Mouse (Mus musculus) forebrain, embryonic 15.5 days (tissue): Measurements from ENCODE around the gene Prrx1. TPM values are rescaled to one million over a fixed set of nuclear protein-coding genes. Genes with fewer than 3 reads are reported as not detected.

Experiments
- ATAC-seq: fragments of 200-750 bp; cut with Nextera tagmentation; replicated peaks from 2 replicates; pipeline ENCODE4 v1.8.0; 2017; ENCODE audit warnings: mild to moderate bottlenecking, moderate TSS enrichment, moderate library complexity
- H3K27ac ChIP-seq: fragments of 300-500 bp; sonication (generic); replicated peaks from 2 replicates; pipeline ENCODE4 v1.5.1; 2015; ENCODE audit warnings: mild to moderate bottlenecking, inconsistent platforms
- H3K27me3 ChIP-seq: fragments of 300-500 bp; sonication (generic); 2 replicates; pipeline ENCODE4 v1.6.1; 2015; ENCODE audit warnings: inconsistent platforms
- H3K36me3 ChIP-seq: fragments of 300-500 bp; sonication (generic); 2 replicates; pipeline ENCODE4 v1.6.1; 2015; ENCODE audit warnings: mild to moderate bottlenecking, inconsistent platforms
- H3K4me1 ChIP-seq: fragments of 300-500 bp; sonication (generic); 2 replicates; pipeline ENCODE4 v1.6.1; 2015; ENCODE audit warnings: inconsistent platforms
- H3K4me2 ChIP-seq: fragments of 300-500 bp; sonication (generic); replicated peaks from 2 replicates; pipeline ENCODE4 v1.6.1; 2015; ENCODE audit warnings: mild to moderate bottlenecking, inconsistent platforms
- H3K4me3 ChIP-seq: fragments of 300-500 bp; sonication (generic); 2 replicates; pipeline ENCODE4 v1.5.1; 2015; ENCODE audit warnings: mild to moderate bottlenecking, inconsistent platforms
- H3K9ac ChIP-seq: fragments of 300-500 bp; sonication (generic); replicated peaks from 2 replicates; pipeline ENCODE4 v1.6.1; 2015; ENCODE audit warnings: mild to moderate bottlenecking, inconsistent platforms
- H3K9me3 ChIP-seq: fragments of 300-500 bp; sonication (generic); 2 replicates; pipeline ENCODE4 v1.6.1; 2016; ENCODE audit warnings: inconsistent platforms
- whole genome bisulfite sequencing: fragments of 180-500 bp; shearing (Covaris S2); methylation state at CpG from one replicate; pipeline ENCODE4 v1.1.7; 2015; ENCODE audit warnings: mixed read lengths; 5-methylcytosine and 5-hydroxymethylcytosine counted together
- polyA plus RNA-seq: library from polyadenylated mRNA; unstranded; fragments of >200 nt; fragmentation: Nextera tagmentation; extraction: Ambion mirVana; gene quantifications from 2 replicates; pipeline ENCODE4 v1.2.1, GENCODE M21; 2015

Gene Prrx1
- 3.7 and 4.0 TPM in 2 replicates for polyA plus RNA-seq

DNA sequence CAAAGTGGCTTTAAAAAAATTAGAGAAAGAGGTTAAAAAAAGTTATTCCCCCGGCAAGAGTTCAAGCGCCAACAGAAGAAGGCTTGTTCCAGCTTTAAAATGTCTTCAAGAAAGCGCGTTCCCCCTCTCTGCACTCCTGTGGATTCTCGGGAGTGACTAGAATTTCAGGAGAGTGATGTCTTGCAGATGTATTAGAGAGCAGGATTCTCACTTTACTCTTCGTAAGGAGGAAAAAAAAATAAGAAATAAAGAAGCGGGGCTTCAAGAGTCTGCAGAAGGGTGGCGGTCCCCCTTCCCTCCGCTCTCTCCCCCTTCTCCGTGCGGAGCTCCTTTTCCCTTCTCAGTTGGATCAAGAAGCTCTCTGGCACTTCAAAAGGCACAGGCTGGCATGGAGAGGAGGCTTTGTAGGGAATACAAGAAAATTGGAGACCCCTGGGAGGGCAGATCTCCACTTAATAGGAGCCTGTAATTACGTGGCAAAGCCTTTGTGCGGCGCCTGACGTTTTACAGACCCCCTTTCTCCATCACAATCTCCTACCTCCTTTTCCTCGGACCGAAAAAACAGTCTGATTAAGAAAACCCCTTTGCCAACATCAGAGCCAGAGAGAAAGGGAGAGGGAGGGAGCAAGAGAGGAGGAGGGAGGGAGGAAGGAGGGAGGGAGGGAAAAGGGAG, at the start of gene Prrx1:
Prrx1 (minus strand) TSS at position 610 of the 673 bp plus-strand sequence.
- Histone ChIP-seq H3K9me3 (no peaks in the 10 kb centered on the region), H3K4me2 (peak within 1 kb of the TSS; percentile 95), H3K27me3 (peaks cover 32% of the 10 kb centered on the region; the same call in 1 of the 2 replicates), H3K9ac (peak within 1 kb of the TSS; percentile 46), H3K36me3 (no peaks in the 10 kb centered on the region), H3K27ac (0 out of 2 replicates have a peak within 1 kb of the TSS, but pooled peaks have one; percentile 33), H3K4me3 (peak within 1 kb of the TSS; percentile 50), H3K4me1 (peaks cover 47% of the 10 kb centered on the region)
- WGBS = under 1% methylated on average over 17 of the region's 17 CpGs
- ATAC-seq = peak; percentile 67

DNA sequence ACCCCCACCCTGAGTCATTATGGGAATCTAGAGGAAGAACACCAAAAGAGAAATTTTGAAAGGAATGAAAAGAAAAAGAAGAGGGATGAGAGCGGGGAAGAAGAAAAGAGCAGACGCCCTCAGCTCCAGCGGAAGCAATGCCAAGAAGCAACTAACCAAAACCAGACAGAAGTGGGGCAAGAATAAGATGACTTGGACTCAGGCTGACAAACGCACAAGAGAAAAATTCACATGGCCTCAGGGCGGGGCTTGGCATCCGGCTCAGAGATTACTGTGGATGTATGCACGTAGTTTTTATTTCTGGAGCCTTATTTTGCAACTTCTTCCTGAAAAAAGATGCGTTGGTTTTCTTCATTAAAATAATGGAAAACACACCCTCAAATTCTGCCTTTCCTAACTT, 48.7 kb upstream of the Prrx1 start:
- Histone ChIP-seq H3K9ac (no peak overlapping the region), H3K4me3 (no peak overlapping the region), H3K27me3 (no peaks in the 10 kb centered on the region), H3K9me3 (no peaks in the 10 kb centered on the region), H3K36me3 (no peaks in the 10 kb centered on the region), H3K4me1 (no peaks in the 10 kb centered on the region), H3K27ac (no peak overlapping the region), H3K4me2 (no peak overlapping the region)
- no peak for ATAC-seq
- WGBS = 62% methylated on average over 8 of the region's 8 CpGs

DNA sequence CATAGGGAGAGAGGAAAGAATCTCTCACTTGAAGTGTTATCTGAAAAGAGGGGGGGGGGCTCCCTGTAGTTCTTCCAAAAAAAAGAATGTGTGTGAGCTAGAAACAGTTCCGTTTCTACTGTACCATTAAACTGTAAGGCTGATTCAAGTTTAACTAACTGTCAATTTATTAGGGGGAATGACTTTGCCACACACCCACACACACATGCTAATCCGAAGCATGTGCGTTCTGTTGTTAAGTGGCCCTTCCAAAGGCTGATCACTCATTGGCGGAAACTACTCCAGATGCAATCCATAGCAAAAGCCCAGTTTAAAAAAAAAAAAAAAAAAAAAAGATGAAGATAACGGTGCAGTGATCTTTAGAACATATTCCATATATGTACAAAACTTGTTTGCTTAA, 47.9 kb upstream of the Prrx1 start:
- no peak overlapping the region for H3K27ac ChIP-seq
- no peaks in the 10 kb centered on the region for H3K27me3 ChIP-seq
- WGBS = 80% methylated on average over 5 of the region's 5 CpGs
- H3K4me2 ChIP-seq = no peak overlapping the region
- no peak for ATAC-seq
- H3K36me3 ChIP-seq = no peaks in the 10 kb centered on the region
- no peaks in the 10 kb centered on the region for H3K4me1 ChIP-seq
- H3K9me3 ChIP-seq = no peaks in the 10 kb centered on the region
- no peak overlapping the region for H3K9ac ChIP-seq
- H3K4me3 ChIP-seq = no peak overlapping the region

DNA sequence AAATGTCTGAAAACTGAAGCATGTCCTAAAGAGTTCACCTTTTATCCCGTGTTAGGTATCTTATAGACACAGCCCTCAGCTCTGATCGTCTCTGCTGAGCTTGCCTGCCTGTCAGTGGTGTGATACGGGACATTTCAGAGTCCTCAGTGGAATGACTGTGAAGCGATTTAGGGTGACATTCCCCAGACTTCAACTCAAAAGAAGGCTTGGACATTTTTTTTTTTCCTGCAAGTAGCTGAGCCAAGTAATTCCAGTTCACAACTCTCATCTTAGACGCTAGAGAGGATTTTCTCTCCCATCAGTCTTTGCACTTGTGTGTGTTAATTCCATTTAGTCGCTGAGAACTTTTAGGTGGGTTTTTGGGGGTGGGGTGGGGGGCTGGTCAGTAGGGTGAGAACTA, 47.3 kb upstream of the Prrx1 start:
- Histone ChIP-seq H3K4me2 (no peak overlapping the region), H3K27ac (no peak overlapping the region), H3K27me3 (no peaks in the 10 kb centered on the region), H3K4me3 (no peak overlapping the region), H3K36me3 (no peaks in the 10 kb centered on the region), H3K9ac (no peak overlapping the region), H3K9me3 (no peaks in the 10 kb centered on the region), H3K4me1 (peaks cover 4% of the 10 kb centered on the region)
- 65% methylated on average over 6 of the region's 6 CpGs for WGBS
- no peak for ATAC-seq

DNA sequence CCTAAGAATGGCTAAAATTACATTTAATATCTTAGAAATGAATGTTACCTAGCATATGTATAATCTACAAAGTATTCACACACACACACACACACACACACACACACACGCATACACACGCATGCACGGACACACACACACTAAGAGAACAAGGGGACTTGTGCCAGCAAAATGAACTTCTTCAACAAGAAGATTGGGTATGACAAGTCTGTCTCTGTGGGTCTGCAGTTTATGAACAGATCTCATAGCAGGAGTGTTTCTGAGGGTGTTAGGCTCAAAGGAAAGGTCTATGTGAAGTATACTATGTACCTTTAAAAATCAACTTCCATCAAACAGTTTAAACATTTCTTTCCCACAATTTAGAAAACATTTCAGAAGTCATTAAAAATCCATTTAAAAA, 46.0 kb upstream of the Prrx1 start:
- no peak overlapping the region for H3K9ac ChIP-seq
- H3K27ac ChIP-seq = no peak overlapping the region
- H3K4me2 ChIP-seq = no peak overlapping the region
- H3K9me3 ChIP-seq = no peaks in the 10 kb centered on the region
- no peak for ATAC-seq
- H3K4me1 ChIP-seq = peaks cover 7% of the 10 kb centered on the region
- no peak overlapping the region for H3K4me3 ChIP-seq
- no peaks in the 10 kb centered on the region for H3K27me3 ChIP-seq
- WGBS = 93% methylated on average over 3 of the region's 3 CpGs
- no peaks in the 10 kb centered on the region for H3K36me3 ChIP-seq

DNA sequence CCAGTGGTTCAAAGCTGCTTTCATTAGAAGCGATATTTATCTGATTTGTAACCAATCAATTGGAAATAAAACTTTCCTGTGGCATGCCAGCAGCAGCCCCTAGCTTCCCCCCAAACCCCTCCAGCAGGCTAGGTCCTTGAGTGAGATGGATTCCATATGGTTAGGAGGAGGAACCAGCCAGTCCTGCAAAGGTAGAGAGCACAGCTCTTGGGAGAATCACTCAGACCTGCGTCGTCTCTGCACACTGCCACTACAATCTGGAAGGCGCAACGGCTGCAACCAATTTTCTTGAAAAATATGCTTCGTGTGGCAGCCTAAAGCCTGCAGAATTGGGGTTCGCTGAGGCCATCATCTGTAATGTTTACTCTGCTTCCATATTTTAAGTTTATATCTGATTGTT, 44.7 kb upstream of the Prrx1 start:
- Histone ChIP-seq H3K4me1 (peaks cover 7% of the 10 kb centered on the region), H3K4me2 (no peak overlapping the region), H3K9me3 (no peaks in the 10 kb centered on the region), H3K27me3 (no peaks in the 10 kb centered on the region), H3K27ac (no peak overlapping the region), H3K9ac (no peak overlapping the region), H3K4me3 (no peak overlapping the region), H3K36me3 (no peaks in the 10 kb centered on the region)
- WGBS = 73% methylated on average over 7 of the region's 7 CpGs
- no peak for ATAC-seq

DNA sequence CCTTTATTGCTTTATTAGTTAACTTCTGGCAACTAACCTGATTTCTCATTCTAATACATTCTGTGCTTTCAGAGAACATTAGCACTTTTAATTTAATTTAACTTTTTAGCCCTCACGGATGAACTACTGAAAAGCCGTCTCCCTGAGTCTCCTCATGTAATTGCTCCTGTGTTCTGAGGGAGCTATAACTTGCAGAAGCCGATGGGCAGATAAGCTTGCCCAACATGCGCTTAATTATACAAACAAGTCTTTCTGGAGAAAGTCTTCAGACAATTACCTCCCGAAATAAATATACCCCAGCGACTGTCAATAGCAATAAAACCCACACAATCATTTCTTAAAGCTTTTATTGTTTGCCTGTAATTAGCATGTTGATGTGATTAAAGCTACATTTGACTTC, 44.2 kb upstream of the Prrx1 start:
- Histone ChIP-seq H3K27me3 (no peaks in the 10 kb centered on the region), H3K9ac (no peak overlapping the region), H3K4me3 (no peak overlapping the region), H3K36me3 (no peaks in the 10 kb centered on the region), H3K4me1 (peaks cover 7% of the 10 kb centered on the region), H3K9me3 (no peaks in the 10 kb centered on the region), H3K4me2 (no peak overlapping the region), H3K27ac (no peak overlapping the region)
- 49% methylated on average over 6 of the region's 6 CpGs for WGBS
- no peak for ATAC-seq

DNA sequence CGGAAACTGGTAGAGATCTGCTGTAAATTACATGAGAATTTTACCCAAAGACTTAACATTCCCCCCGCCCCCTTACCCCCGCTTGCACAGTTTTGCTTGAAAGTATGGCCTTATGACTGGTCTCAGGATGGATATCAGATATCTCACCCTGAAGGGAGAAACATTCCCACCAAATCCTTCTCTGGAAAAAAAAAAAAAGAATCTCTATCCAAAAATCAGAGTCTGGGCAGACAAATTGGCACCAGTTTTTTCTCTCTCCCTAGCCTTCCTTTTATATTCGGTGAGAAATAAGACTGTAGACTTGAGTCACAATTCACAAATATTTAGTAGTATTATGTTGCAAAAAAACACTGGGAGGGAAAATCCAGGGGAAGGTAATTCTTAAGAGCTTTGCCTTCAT, 42.7 kb upstream of the Prrx1 start:
- Histone ChIP-seq H3K27ac (no peak overlapping the region), H3K9me3 (no peaks in the 10 kb centered on the region), H3K4me1 (peaks cover 7% of the 10 kb centered on the region), H3K4me3 (no peak overlapping the region), H3K9ac (no peak overlapping the region), H3K36me3 (no peaks in the 10 kb centered on the region), H3K4me2 (no peak overlapping the region), H3K27me3 (no peaks in the 10 kb centered on the region)
- WGBS = 65% methylated on average over 4 of the region's 4 CpGs
- ATAC-seq = no peak

DNA sequence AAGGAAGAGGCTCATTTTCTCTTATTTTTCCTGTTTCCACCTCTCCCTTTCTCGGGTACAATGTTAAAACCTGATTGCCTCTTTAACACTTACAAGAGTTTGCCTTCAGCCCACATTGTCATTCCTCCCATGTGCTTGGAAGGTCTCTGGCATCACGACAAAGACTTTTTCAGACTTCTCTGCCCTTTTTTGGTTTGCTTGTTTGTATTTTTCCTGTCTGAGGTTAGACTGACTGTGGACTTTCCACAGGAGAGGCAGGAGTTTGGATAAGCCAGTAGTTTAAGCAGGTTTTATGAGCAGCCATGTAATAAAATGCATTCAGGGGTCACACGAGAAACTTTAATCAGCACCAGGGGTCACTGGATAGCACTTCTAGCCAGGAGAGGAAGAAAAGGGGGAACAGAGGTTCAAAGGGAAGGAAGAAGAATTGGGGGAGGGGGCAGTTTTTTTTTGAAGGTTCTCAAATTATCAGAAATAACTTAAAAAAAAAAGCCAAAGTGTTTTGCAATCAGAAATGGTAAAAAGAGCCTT, 42.2 kb upstream of the Prrx1 start:
- Histone ChIP-seq H3K9me3 (no peaks in the 10 kb centered on the region), H3K9ac (no peak overlapping the region), H3K4me2 (no peak overlapping the region), H3K27ac (no peak overlapping the region), H3K4me1 (peaks cover 7% of the 10 kb centered on the region), H3K36me3 (no peaks in the 10 kb centered on the region), H3K4me3 (no peak overlapping the region), H3K27me3 (no peaks in the 10 kb centered on the region)
- ATAC-seq = no peak
- WGBS = 45% methylated on average over 3 of the region's 3 CpGs

DNA sequence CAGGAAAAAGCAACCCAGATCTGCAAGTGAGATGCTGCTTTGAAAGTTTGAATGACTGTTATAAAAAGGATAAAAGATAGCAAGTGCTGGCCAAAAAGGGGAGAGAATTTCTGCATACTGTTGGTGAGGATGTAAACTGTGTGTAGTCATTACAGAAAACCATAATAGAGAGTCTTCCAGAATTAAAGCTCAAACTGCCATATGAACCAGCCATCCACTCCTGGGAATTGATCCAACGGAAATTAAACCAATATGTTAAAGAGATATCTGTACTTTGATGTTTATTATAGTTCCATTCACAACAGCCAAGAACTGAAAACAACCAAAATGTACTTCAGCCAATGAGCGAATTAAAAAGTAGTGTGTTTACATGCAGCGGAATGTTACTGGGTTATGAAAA, 37.5 kb upstream of the Prrx1 start:
- 76% methylated on average over 3 of the region's 3 CpGs for WGBS
- Histone ChIP-seq H3K4me1 (peaks cover 5% of the 10 kb centered on the region), H3K27ac (no peak overlapping the region), H3K4me2 (no peak overlapping the region), H3K36me3 (no peaks in the 10 kb centered on the region), H3K27me3 (no peaks in the 10 kb centered on the region), H3K9ac (no peak overlapping the region), H3K9me3 (no peaks in the 10 kb centered on the region), H3K4me3 (no peak overlapping the region)
- peak; percentile 46; the same call in 1 of the 2 replicates for ATAC-seq

DNA sequence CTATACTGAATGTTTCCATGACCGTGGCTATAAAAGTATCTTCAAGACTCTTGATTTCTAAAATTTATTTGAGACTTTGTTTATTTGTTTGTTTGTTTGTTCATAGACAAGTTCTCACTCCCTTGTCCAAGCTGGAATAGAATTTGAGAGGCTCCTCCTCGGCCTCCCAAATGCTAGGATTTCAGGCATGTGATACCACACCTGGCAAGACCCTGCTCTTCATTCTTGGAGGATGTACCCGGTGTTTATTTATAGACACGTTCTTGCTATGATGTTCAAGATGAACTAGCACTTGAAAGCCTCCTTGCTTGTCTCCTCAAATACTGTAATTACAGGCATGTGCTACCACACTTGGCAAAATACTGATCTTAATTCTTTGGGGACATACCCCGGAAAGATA, 32.0 kb upstream of the Prrx1 start:
- Histone ChIP-seq H3K27me3 (no peaks in the 10 kb centered on the region), H3K4me3 (no peak overlapping the region), H3K4me2 (no peak overlapping the region), H3K9me3 (no peaks in the 10 kb centered on the region), H3K36me3 (no peaks in the 10 kb centered on the region), H3K27ac (no peak overlapping the region), H3K9ac (no peak overlapping the region), H3K4me1 (0 out of 2 replicates have a peak, but pooled peaks cover 5% of the 10 kb centered on the region)
- 83% methylated on average over 5 of the region's 5 CpGs for WGBS
- ATAC-seq = no peak

DNA sequence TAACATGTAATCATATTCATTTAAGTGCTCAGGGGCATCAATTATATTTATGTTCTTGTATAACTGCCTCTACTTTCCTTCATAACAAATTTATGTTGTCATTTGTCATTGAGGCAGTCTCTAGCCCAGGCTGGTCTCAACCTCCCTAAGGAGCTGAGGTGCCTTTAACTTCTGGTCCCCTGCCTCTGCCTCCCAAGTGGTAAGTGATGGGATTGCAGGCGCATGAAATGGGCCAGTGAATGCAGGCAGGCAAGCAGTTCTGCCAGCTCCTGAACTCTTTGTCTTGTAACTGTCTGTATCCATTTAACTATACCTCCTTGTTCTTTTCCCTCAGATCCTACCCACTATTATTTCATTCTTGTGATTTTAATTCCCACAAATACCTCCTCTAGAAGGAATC, 31.4 kb upstream of the Prrx1 start:
- H3K4me2 ChIP-seq = no peak overlapping the region
- no peaks in the 10 kb centered on the region for H3K36me3 ChIP-seq
- no peaks in the 10 kb centered on the region for H3K27me3 ChIP-seq
- WGBS = 29% methylated on average over 1 of the region's 1 CpGs
- ATAC-seq = no peak
- H3K9me3 ChIP-seq = no peaks in the 10 kb centered on the region
- 0 out of 2 replicates have a peak, but pooled peaks cover 5% of the 10 kb centered on the region for H3K4me1 ChIP-seq
- no peak overlapping the region for H3K27ac ChIP-seq
- no peak overlapping the region for H3K9ac ChIP-seq
- no peak overlapping the region for H3K4me3 ChIP-seq

DNA sequence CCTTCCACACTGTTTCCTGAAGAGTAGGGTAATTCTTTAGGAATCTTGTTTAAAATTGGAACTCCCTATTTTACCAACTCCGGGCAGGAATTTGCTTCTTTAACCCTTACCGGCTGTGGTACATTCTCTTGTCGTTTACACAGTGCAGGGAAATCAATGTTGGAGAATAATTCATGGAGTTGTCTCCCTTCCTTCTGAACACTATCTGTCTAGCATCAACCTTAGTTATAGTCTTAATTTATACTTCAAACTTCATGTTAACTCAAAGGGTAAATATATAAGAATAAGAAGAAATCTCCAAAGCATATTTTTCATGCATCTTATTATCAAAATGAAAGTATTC, 25.7 kb upstream of the Prrx1 start:
- no peak overlapping the region for H3K4me2 ChIP-seq
- no peaks in the 10 kb centered on the region for H3K9me3 ChIP-seq
- no peak; the same call in 1 of the 2 replicates for ATAC-seq
- H3K27ac ChIP-seq = no peak overlapping the region
- 28% methylated on average over 3 of the region's 3 CpGs for WGBS
- no peaks in the 10 kb centered on the region for H3K27me3 ChIP-seq
- H3K4me3 ChIP-seq = no peak overlapping the region
- H3K4me1 ChIP-seq = peaks cover 25% of the 10 kb centered on the region
- H3K9ac ChIP-seq = no peak overlapping the region
- H3K36me3 ChIP-seq = no peaks in the 10 kb centered on the region
